Mouse (Mus musculus) forebrain, postnatal 0 days (tissue): ENCODE measurements at regions not wholly inside any gene's neighbourhood (a gene's known extent, or its start where the extent isn't known, plus 50 kb on each side); places are given as distances from the start of the nearest gene placed in this dataset.

ENCODE experiments used
- ATAC-seq: fragments of 200-750 bp; cut with Nextera tagmentation; 2 replicates; pipeline ENCODE4 v1.8.0; 2017; ENCODE audit warnings: mild to moderate bottlenecking, moderate library complexity
- DNase-seq: peaks from one replicate; pipeline ENCODE4 v3.0.0-alpha.2; 2015
- H3K27ac ChIP-seq: fragments of 300-500 bp; sonication (generic); 2 replicates; pipeline ENCODE4 v1.5.1; 2014; ENCODE audit warnings: low read depth, mild to moderate bottlenecking, antibody characterized with exemption, low read length, moderate library complexity, mixed read lengths
- H3K27me3 ChIP-seq: fragments of 300-500 bp; sonication (generic); 2 replicates; pipeline ENCODE4 v1.6.1; 2014; ENCODE audit warnings: mild to moderate bottlenecking, low read length, mixed read lengths; ENCODE audit not compliant: insufficient read depth
- H3K36me3 ChIP-seq: fragments of 300-500 bp; sonication (generic); 2 replicates; pipeline ENCODE4 v1.6.1; 2014; ENCODE audit warnings: mild to moderate bottlenecking, moderate library complexity; ENCODE audit not compliant: insufficient read depth
- H3K4me1 ChIP-seq: fragments of 300-500 bp; sonication (generic); 2 replicates; pipeline ENCODE4 v1.6.1; 2014; ENCODE audit warnings: antibody characterized with exemption; ENCODE audit not compliant: insufficient read depth
- H3K4me2 ChIP-seq: fragments of 300-500 bp; sonication (generic); 2 replicates; pipeline ENCODE4 v1.6.1; 2014; ENCODE audit warnings: low read depth, mild to moderate bottlenecking, moderate library complexity
- H3K4me3 ChIP-seq: fragments of 300-500 bp; sonication (generic); 2 replicates; pipeline ENCODE4 v1.5.1; 2014; ENCODE audit warnings: low read depth, low read length, mixed read lengths
- H3K9ac ChIP-seq: fragments of 300-500 bp; sonication (generic); 2 replicates; pipeline ENCODE4 v1.6.1; 2014; ENCODE audit warnings: mild to moderate bottlenecking
- H3K9me3 ChIP-seq: fragments of 300-500 bp; sonication (generic); 2 replicates; pipeline ENCODE4 v1.6.1; 2016; ENCODE audit warnings: low read length
- CTCF ChIP-seq: sonication (generic); IDR thresholded peaks from 2 replicates; pipeline ENCODE4 v1.5.1; 2016; ENCODE audit warnings: antibody characterized with exemption, control low read depth, low read depth
- WGBS: fragments of 180-500 bp; shearing (Covaris S2); extraction: QIAGEN DNeasy Blood & Tissue Kit; methylation state at CpG from one replicate; pipeline ENCODE4 v1.1.7; 2014; 5-methylcytosine and 5-hydroxymethylcytosine counted together

DNA sequence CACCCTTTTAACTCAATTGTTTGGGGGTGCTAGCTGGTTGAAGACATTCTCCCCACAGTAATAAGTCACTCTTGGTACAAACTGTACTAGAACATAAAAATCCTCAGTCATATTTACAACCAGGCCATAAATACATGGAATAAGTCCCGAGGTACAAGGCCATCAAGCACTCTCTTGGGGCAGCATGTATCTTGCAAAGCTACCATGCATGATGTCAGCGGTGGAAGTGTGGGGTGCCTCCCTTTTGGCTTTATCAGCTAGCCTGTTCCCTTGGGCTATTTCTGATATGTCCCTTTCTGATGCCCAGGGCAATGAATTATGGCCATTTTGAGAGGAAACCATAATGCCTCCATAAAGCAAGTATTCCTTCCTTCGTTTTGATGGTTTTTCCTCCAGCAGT is 159.8 kb upstream of the Ddhd1 start:
- ATAC-seq (no peak), DNase-seq (no peak)
- Histone ChIP-seq H3K27ac (no peak overlapping the region), H3K36me3 (no peaks in the 10 kb centered on the region), H3K27me3 (no peaks in the 10 kb centered on the region), H3K4me2 (no peak overlapping the region), H3K4me3 (no peak overlapping the region), H3K9me3 (no peaks in the 10 kb centered on the region), H3K9ac (no peak overlapping the region), H3K4me1 (no peaks in the 10 kb centered on the region)
- 86% methylated on average over 3 of the region's 3 CpGs for WGBS
- no peak for TF ChIP-seq CTCF

DNA sequence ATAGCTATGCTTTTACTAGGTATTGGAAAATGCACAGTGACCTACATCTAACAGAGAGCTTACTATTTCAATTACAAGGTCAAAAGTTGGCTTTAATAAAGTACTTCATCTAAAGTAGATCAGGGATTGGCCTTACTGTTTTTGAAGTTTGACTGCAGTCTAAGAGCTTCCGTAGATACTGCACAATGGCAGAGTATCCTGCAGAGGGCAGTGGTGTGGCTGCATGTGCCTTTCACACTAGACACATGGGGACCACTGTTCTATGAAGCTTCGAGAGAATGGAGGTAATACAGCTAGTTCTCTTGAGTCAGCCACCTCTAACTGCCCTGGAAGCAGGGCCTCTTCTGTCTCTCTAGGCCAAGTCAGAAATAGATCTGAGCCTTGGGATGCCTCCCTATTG is 166.7 kb upstream of the Ddhd1 start:
- ATAC-seq: no peak
- Histone ChIP-seq H3K27me3 (no peaks in the 10 kb centered on the region), H3K27ac (no peak overlapping the region), H3K9me3 (no peaks in the 10 kb centered on the region), H3K9ac (no peak overlapping the region), H3K4me3 (no peak overlapping the region), H3K36me3 (no peaks in the 10 kb centered on the region), H3K4me1 (no peaks in the 10 kb centered on the region), H3K4me2 (no peak overlapping the region)
- no peak for DNase-seq
- TF ChIP-seq CTCF: no peak
- WGBS: 80% methylated on average over 2 of the region's 2 CpGs

DNA sequence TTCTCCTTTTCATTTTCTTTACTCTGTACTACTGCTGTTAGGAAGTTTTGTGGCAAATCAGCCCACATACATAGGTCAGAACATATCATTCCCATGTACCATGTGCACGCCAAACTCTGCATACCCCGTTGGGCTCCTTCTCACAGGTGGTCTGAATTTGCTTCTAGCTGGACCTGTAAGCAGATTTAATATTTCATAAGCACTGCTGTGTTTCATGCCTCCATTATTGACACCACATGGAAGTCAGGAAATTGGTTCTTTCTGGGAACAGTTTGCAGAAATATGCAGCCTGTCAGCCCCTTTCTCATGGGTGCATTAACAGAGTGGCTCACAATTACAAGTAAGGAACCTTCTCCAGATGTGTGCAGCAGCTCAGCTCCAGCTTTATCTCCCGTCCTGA is 168.1 kb upstream of the Ddhd1 start:
- Histone ChIP-seq H3K4me2 (no peak overlapping the region), H3K9me3 (no peaks in the 10 kb centered on the region), H3K36me3 (no peaks in the 10 kb centered on the region), H3K4me1 (no peaks in the 10 kb centered on the region), H3K27ac (no peak overlapping the region), H3K4me3 (no peak overlapping the region), H3K9ac (no peak overlapping the region), H3K27me3 (no peaks in the 10 kb centered on the region)
- 92% methylated on average over 3 of the region's 3 CpGs for WGBS
- no peak for TF ChIP-seq CTCF
- ATAC-seq: no peak
- DNase-seq: no peak

DNA sequence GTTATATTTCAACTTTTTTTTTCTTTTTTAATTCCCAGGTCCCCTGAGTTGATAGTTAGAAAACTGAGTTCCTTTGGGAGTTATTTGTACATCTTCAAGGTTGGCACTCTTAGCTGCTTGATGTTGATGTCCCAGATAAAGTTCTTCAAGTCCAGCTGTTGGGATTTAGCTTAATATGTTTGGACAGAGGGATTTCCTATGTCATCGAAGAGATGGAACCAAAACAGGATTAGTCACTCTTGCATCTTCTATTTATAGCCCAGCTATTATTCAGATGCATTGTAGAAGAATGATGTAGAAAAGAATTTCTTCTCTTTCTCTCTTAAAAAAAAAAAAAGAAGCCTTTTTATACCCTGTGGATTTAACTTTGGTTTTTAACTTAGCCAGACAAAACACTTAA is 169.2 kb upstream of the Ddhd1 start:
- no peak overlapping the region for H3K9ac ChIP-seq
- WGBS: 76% methylated on average over 1 of the region's 1 CpGs
- no peak overlapping the region for H3K4me2 ChIP-seq
- no peaks in the 10 kb centered on the region for H3K9me3 ChIP-seq
- H3K4me3 ChIP-seq: no peak overlapping the region
- DNase-seq: no peak
- no peaks in the 10 kb centered on the region for H3K27me3 ChIP-seq
- no peak for TF ChIP-seq CTCF
- H3K4me1 ChIP-seq: no peaks in the 10 kb centered on the region
- H3K27ac ChIP-seq: no peak overlapping the region
- no peaks in the 10 kb centered on the region for H3K36me3 ChIP-seq
- no peak for ATAC-seq

DNA sequence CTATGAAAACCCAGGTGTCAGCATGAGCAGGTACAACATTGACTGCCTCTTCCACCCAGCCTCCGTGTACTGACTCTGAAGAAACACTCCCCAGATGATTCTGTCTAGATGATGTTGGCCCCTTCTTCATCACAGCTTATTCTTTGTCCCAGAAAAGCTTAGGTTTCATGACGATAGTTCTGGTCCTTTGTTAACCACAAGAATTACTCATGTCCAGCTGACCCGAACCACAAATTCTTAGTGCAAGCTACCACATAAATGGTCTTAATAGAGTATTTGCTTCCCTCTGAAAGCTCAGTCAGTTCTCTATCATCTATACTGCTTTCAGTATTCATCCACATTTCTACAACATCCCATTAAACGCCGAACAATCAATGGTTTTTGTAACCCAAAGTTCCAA is 172.5 kb upstream of the Ddhd1 start:
- Histone ChIP-seq H3K9me3 (no peaks in the 10 kb centered on the region), H3K4me3 (no peak overlapping the region), H3K27me3 (no peaks in the 10 kb centered on the region), H3K36me3 (no peaks in the 10 kb centered on the region), H3K27ac (no peak overlapping the region), H3K9ac (no peak overlapping the region), H3K4me1 (no peaks in the 10 kb centered on the region), H3K4me2 (no peak overlapping the region)
- ATAC-seq (no peak), DNase-seq (no peak)
- WGBS: 94% methylated on average over 5 of the region's 5 CpGs
- no peak for TF ChIP-seq CTCF

DNA sequence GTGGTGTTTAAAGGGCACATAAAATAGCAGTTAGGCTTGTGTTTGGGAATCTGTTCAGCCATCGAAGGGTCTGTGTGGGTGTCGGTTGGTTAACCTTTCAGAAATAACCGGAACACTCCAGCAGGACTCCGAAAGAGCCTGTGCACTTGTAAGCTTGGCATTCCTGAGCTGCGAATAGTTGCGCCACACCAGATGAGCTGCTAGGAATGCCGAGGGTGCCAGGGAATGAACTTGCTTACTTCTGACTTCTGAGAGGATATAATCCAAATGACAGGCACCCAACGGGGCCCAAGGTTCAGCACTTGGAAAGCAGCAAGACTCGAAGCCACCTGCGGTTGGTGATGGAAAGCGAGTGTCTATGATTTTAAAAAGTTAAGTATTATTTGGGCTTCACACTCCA is 179.1 kb upstream of the Ddhd1 start:
- H3K27ac ChIP-seq: no peak overlapping the region
- no peaks in the 10 kb centered on the region for H3K9me3 ChIP-seq
- no peak overlapping the region for H3K9ac ChIP-seq
- H3K27me3 ChIP-seq: no peaks in the 10 kb centered on the region
- TF ChIP-seq CTCF: no peak
- 82% methylated on average over 11 of the region's 11 CpGs for WGBS
- H3K4me2 ChIP-seq: no peak overlapping the region
- DNase-seq: peak; percentile 6
- H3K4me3 ChIP-seq: no peak overlapping the region
- no peaks in the 10 kb centered on the region for H3K36me3 ChIP-seq
- no peaks in the 10 kb centered on the region for H3K4me1 ChIP-seq
- ATAC-seq: peak; percentile 25; the same call in 1 of the 2 replicates

DNA sequence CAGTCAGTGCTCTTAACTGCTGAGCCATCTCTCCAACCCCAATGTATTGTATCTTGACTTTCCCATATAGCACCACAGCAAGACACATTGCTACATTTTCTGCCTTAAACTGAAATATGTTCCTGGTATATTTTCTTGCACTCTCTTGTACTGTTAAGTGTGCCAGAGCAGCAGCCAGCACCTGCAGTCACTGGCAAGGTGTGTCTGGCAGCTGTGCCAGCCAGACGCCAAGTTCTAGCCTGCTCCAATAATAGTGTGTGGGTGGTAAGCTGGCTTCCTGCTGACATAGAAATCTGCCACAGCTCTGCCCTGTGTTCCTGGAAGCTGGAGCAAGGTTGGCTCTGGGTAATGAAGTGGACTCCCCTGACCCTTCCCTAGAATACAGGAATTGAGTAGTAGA is 185.9 kb upstream of the Ddhd1 start:
- Histone ChIP-seq H3K4me1 (no peaks in the 10 kb centered on the region), H3K9me3 (no peaks in the 10 kb centered on the region), H3K4me3 (no peak overlapping the region), H3K27me3 (no peaks in the 10 kb centered on the region), H3K36me3 (no peaks in the 10 kb centered on the region), H3K4me2 (no peak overlapping the region), H3K9ac (no peak overlapping the region), H3K27ac (no peak overlapping the region)
- WGBS: 76% methylated on average over 1 of the region's 1 CpGs
- ATAC-seq: no peak
- DNase-seq: no peak
- no peak for TF ChIP-seq CTCF

DNA sequence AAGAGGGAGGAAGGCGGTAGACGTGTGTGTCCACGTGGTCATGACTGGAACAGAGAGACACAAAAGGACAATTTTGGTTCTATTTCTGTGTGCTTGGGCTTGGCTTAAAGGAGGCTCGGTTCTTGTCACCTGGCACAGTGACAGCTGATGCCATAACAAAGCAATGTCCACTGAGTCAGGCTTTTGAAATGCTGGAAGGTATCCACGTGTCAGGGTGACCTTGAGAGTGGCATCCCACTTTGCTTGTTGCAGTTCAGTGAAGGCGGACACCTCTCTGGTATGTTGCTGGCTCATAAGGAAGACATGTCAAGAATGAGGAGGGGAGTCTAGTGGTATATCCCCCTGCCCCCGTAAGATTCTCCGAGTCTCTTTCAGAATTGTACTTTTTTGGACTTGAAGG is 192.6 kb upstream of the Ddhd1 start:
- Histone ChIP-seq H3K27me3 (no peaks in the 10 kb centered on the region), H3K9ac (no peak overlapping the region), H3K9me3 (no peaks in the 10 kb centered on the region), H3K27ac (no peak overlapping the region), H3K36me3 (no peaks in the 10 kb centered on the region), H3K4me2 (no peak overlapping the region), H3K4me3 (no peak overlapping the region), H3K4me1 (no peaks in the 10 kb centered on the region)
- 71% methylated on average over 8 of the region's 8 CpGs for WGBS
- DNase-seq: no peak
- TF ChIP-seq CTCF: no peak
- ATAC-seq: no peak
